Mouse (Mus musculus): ENCODE measurements at regions not wholly inside any gene's neighbourhood (a gene's known extent, or its start where the extent isn't known, plus 50 kb on each side); places are given as distances from the start of the nearest gene placed in this dataset.

- TF ChIP-seq CTCF (IDR thresholded peaks at IDR 0.05; ENCODE audit: low read depth) (no peak), EP300 (IDR thresholded peaks at IDR 0.05; ENCODE audit: low read depth) (no peak)
These were observed 379.0 kb downstream of the Slc4a3 start for GRCm38 (mm10) chr1:75925046-75925445.

Measured in heart, postnatal 0 days (tissue).